Mouse (Mus musculus) ovary, adult 18-20 months (tissue): ENCODE measurements at regions not wholly inside any gene's neighbourhood (a gene's known extent, or its start where the extent isn't known, plus 50 kb on each side); places are given as distances from the start of the nearest gene placed in this dataset.

Source experiments
- DNase-seq: peaks from one replicate; pipeline ENCODE4 v3.0.0; 2022; ENCODE audit warnings: low spot score, mixed read lengths

GRCm38 (mm10) chr8:116379851-116380250 is 124.9 kb upstream of the Dynlrb2 start:
- DNase-seq = no peak

DNA sequence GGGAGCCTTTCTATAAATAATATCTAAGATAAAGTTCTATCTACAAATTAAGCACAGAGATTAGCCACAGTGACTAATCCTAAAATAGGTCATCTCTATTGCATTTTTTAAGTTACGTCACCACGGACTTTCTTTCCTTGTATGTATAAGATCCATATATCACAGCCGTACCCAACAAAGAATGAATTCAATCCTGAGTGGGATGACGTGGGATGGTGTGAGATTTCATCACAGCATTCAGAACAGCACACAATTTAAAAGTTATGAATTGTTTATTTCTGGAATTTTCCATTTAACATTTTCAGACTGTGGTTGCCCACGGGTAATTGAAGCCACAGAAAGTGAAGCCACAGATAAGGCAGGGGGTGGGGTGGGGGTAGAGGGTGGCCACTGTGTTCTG is 129.0 kb upstream of the Dynlrb2 start:
- DNase-seq = no peak

- DNase-seq = no peak
Measured at GRCm38 (mm10) chr8:116373063-116373462, 131.7 kb upstream of the Dynlrb2 start.

GRCm38 (mm10) chr8:116372574-116372973 is 132.2 kb upstream of the Dynlrb2 start:
- peak; percentile 67 for DNase-seq

- no peak for DNase-seq
Measured at GRCm38 (mm10) chr8:116372056-116372455, 132.7 kb upstream of the Dynlrb2 start.

DNA sequence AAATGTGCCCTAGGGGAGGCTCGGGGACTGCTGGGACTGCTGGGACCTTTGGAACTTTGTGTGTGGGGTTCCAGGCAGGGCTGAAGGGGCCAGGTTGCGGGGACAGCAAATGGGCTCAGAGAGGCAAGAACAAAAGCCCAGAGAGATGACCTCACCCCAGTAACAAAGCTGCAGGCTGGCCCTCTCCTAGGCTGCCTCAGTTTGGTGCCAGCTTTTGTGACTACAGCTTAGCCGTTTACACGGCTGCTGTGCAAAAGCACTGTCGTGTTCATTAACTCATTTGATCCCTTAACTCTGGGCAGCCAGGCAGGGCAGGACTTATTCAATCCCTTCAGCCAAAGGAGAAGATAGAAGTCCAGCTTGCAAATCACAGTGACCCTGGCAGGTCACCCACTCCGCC is 137.3 kb upstream of the Dynlrb2 start:
- no peak for DNase-seq

DNA sequence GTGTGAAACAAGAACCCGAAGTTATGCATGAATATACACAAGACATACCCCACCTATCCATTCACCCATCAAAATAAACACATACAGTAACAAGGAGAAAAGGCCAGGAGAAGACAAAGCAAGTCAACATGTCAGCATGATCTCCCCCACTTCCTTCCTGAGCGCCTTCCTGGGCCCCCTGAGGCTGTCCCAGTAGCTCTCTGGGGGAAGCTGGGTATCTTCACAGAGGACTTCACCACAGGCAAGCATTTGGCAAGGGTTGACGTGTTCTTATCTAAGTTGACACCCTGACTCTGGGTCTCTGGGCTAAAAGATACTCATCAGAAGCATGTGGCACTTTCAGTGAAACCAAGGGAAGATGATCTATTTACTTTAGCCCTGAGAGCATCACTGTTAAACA is 138.1 kb upstream of the Dynlrb2 start:
- no peak for DNase-seq

DNA sequence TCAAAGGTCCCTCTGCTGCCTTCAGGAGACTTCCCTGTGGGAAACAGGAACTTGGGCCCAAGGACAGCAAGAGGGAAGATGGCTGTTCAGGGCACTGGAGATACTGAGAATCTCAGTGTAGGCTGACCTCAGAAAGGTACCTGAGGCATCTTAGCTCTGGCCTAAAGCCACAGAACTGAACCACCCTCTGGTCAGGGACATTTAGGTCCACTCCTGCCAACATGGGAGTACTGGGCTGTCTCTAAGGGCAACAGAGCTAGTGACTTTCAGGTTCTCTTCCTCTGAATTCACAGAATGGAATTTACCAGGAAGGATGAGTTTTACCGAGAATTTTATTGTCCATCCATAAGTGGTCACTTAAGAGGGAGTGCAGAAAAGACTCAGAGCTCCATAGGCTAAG is 140.0 kb upstream of the Dynlrb2 start:
- DNase-seq = no peak

DNA sequence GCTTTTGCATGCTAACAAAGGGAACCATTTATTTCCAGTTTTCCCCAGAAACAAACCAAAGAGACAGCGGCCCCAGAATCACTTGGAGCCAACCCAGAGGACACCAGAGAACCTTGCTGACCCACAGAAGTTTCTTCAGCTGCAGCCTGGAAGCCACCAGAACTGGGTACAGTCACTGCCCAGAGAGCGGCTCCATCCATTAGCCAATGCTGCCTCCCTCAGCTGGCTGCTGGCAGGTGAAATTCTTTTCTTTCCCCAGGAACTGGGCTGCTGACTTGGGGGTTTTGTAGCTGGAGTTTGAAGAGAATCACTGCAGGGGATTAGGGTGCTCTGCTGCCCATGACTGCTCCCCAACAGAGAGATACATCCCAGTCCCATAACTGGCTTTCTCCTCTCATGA is 140.6 kb upstream of the Dynlrb2 start:
- no peak for DNase-seq

GRCm38 (mm10) chr8:116362351-116362750 is 142.4 kb upstream of the Dynlrb2 start:
- DNase-seq = no peak

DNA sequence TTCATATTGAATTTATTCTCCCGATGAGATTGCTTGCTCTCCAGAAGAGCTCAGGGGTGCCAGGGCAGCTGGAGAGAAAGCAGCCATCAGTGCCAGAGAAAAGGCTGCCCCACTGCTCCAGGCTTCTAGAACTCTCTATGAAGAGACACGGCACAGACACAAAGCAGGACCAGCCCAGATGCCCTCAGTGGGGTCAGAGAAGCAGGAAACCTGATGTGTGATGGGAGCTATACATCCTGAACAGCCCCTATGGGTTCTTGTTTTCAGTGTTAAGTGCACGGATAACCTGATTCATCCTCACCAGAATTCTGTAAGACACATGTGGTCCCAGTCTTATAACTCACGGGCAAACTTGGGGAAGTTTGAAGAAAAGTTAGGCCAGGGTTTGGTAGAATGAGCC is 145.0 kb upstream of the Dynlrb2 start:
- no peak for DNase-seq

- DNase-seq = no peak
Measured at GRCm38 (mm10) chr8:116354756-116355155, 150.0 kb upstream of the Dynlrb2 start.

GRCm38 (mm10) chr8:116353911-116354310 is 150.9 kb upstream of the Dynlrb2 start:
- DNase-seq = no peak

- no peak for DNase-seq
Measured at GRCm38 (mm10) chr8:116352635-116353034, 152.1 kb upstream of the Dynlrb2 start.

GRCm38 (mm10) chr8:116348971-116349370 is 155.8 kb upstream of the Dynlrb2 start:
- DNase-seq = no peak

DNA sequence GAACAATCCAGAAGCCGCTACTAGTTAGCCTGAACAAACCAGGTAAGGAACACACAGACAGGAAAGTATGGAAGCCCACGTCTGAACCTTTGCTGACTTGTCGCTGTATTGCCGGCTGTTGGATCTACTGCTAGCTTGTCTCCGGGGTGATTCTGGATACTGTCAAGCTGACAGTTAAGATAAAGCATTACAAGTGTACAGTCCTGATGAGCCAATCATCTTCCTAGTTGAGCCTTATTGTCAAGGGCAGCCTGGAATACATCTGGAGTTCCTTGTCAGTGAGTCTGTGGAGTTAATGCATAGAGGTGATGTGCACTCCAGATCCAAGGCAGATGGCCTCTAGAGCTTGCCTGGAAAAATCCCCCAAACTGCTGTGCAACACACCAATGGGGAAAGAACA is 157.8 kb upstream of the Dynlrb2 start:
- no peak for DNase-seq

GRCm38 (mm10) chr8:116344590-116345222 is 160.1 kb upstream of the Dynlrb2 start:
- no peak for DNase-seq

DNA sequence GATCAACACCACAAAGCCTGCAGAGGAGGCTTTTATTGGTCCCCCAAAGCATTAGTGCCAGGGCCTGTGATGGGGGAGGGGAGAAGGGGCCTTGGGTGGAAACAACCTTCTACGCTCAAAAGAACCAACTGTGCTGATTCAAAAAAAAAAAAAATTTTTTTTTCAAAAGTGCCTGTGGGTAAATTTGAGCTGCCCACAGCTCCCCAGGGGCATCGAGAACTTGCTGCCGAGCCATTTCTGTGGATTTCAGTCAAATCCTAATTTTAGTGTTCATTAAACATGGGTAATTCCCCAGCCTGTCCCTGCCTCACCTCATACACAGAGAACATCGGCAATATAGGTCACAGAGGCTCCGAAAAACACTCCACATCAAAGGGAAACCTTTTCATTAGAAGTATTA is 161.2 kb upstream of the Dynlrb2 start:
- no peak for DNase-seq

GRCm38 (mm10) chr8:116334772-116335171 is 170.0 kb upstream of the Dynlrb2 start:
- no peak for DNase-seq

DNA sequence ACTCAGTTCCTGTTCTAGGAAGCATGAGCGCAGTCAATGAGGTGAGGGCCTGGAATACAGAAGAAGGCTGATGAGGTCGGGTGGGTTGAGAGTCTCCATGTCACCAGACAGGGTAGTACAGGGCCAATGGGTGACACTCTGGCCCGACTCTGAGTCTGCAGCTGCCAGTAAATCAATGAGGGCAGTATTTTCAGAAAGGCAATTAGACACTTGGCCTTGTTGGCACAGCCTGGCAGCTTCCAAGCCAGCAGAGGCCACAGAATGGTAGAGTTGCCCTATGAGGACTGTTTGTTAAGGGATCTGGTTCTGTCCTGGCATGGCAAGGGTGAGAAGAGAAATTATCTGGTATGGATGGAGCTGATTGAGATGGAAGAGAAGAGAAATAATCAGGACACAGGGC is 170.7 kb upstream of the Dynlrb2 start:
- DNase-seq = no peak

- no peak for DNase-seq
Measured at GRCm38 (mm10) chr8:116320014-116320680, 184.6 kb upstream of the Dynlrb2 start.

DNA sequence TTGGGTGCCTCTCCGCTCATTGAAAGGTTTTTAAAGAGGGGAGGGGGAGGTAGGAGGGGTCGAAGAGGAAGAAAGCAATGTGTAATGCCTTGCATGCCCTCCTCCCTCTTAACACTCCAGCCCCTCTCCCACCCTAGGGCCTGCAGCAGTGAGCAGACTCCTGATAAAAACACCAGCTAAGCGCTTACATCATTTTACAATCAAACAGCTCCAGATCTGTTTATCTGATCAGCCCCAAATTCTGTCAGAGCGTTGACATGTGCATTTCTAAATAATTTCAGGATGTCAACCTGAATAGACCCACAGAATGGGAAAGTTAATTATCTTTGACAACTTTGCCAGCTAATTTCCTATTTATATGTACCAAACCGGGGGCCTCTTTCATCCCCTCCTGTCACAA is 189.4 kb upstream of the Dynlrb2 start:
- no peak for DNase-seq

- no peak for DNase-seq
Measured at GRCm38 (mm10) chr8:116314429-116315092, 190.2 kb upstream of the Dynlrb2 start.

- DNase-seq = no peak
Measured at GRCm38 (mm10) chr8:116298891-116299290, 205.9 kb upstream of the Dynlrb2 start.
